Mouse (Mus musculus) liver, adult 2 months (tissue): ENCODE results near the gene Prickle4.

Experiments used
- CTCF ChIP-seq: fragments of 200-500 bp; IDR thresholded peaks from 2 replicates; pipeline ENCODE4 v1.5.1; 2011; ENCODE audit warnings: low read depth, low read length, control low read depth
- POLR2A ChIP-seq: fragments of 200-500 bp; IDR thresholded peaks from 2 replicates; pipeline ENCODE4 v1.6.1; 2011; ENCODE audit warnings: low read length, control low read depth; ENCODE audit not compliant: insufficient read depth; ENCODE audit errors: extremely low read depth

- TF ChIP-seq POLR2A (no peak), CTCF (no peak)
Measured at GRCm38 (mm10) chr17:47669166-47669565, 25.4 kb downstream of the Prickle4 start.
